Mouse (Mus musculus) myocyte (in vitro differentiated cells): ENCODE measurements around the gene Vmn1r67.

Source experiments
- CEBPB ChIP-seq: IDR thresholded peaks from 2 replicates; pipeline ENCODE4 v1.6.1; 2011; ENCODE audit warnings: mild to moderate bottlenecking, moderate library complexity; ENCODE audit not compliant: poor library complexity, insufficient read depth, severe bottlenecking
- E2F4 ChIP-seq: IDR thresholded peaks from one replicate; pipeline ENCODE4 v1.6.1; 2011; ENCODE audit warnings: mild to moderate bottlenecking, control low read depth, moderate library complexity; ENCODE audit not compliant: insufficient read depth
- MAX ChIP-seq: IDR thresholded peaks from one replicate; pipeline ENCODE4 v1.6.1; 2011; ENCODE audit warnings: low read depth, mild to moderate bottlenecking, control low read depth
- MYOD1 ChIP-seq, 3 experiments: IDR thresholded peaks; one replicate each; pipeline ENCODE4 v1.6.1; 2011; ENCODE audit warnings: control low read depth in 2 of 3, low read depth in 2 of 3, mild to moderate bottlenecking in 2 of 3, moderate library complexity in 1 of 3; ENCODE audit not compliant: insufficient read length in 2 of 3, control insufficient read depth in 1 of 3
- MYOG ChIP-seq, 3 experiments: IDR thresholded peaks; one replicate each; pipeline ENCODE4 v1.6.1; 2011; ENCODE audit warnings: control low read depth in 2 of 3, low read depth in 2 of 3, mild to moderate bottlenecking in 2 of 3; ENCODE audit not compliant: insufficient read length in 2 of 3, control insufficient read depth in 1 of 3, insufficient read depth in 1 of 3
- POLR2A ChIP-seq: IDR thresholded peaks from one replicate; pipeline ENCODE4 v1.6.1; 2011; ENCODE audit warnings: low read depth, mild to moderate bottlenecking, control low read depth, moderate library complexity; ENCODE audit not compliant: insufficient read length
- REST ChIP-seq: IDR thresholded peaks from one replicate; pipeline ENCODE4 v1.6.1; 2011; ENCODE audit warnings: mild to moderate bottlenecking, control low read depth, moderate library complexity; ENCODE audit not compliant: insufficient read depth, insufficient read length
- SRF ChIP-seq: IDR thresholded peaks from one replicate; pipeline ENCODE4 v1.6.1; 2011; ENCODE audit warnings: low read depth; ENCODE audit not compliant: control insufficient read depth, insufficient read length
- TCF12 ChIP-seq: IDR thresholded peaks from one replicate; pipeline ENCODE4 v1.6.1; 2011; ENCODE audit warnings: mild to moderate bottlenecking, control low read depth; ENCODE audit not compliant: poor library complexity, insufficient read depth, severe bottlenecking
- TCF3 ChIP-seq: IDR thresholded peaks from one replicate; pipeline ENCODE4 v1.6.1; 2011; ENCODE audit warnings: low read depth, control low read depth; ENCODE audit not compliant: insufficient read length
- USF1 ChIP-seq: IDR thresholded peaks from one replicate; pipeline ENCODE4 v1.6.1; 2011; ENCODE audit warnings: low read depth, mild to moderate bottlenecking, control low read depth, moderate library complexity

DNA sequence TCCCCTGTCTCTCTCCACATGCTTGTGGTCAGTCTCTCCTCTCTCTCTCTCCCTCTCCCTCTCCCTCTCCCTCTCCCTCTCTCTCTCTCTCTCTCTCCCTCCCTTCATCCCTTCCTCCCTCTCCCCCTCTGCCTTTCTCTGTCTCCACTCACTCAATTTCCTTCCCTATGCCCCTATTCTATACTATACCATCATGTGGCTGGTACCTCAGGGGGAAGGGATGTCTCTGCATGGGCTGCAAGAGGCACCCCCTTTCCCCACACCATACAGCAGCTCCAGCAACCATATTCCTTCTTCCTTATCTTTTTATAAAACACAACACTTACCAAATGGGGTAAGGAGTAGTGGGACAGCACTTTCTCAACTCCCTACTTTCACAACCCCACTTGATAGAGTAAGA, 36.7 kb downstream of the Vmn1r67 start:
- TF ChIP-seq POLR2A (no peak), USF1 (no peak), MAX (no peak), TCF12 (no peak), CEBPB (no peak), MYOD1 (IDR thresholded peaks at IDR 0.05; ENCODE audit: control insufficient read depth in 1 of 3, insufficient read length in 2 of 3, low read depth in 2 of 3) (no peak), TCF3 (no peak), MYOG (IDR thresholded peaks at IDR 0.05; ENCODE audit: control insufficient read depth in 1 of 3, insufficient read depth in 1 of 3, insufficient read length in 2 of 3, low read depth in 2 of 3) (no peak), REST (no peak), E2F4 (no peak), SRF (no peak)
